Mouse (Mus musculus): ENCODE measurements at regions not wholly inside any gene's neighbourhood (a gene's known extent, or its start where the extent isn't known, plus 50 kb on each side); places are given as distances from the start of the nearest gene placed in this dataset.

GRCm38 (mm10) chr1:71760342-71760741 lies 107.3 kb upstream of the Fn1 start:
- TF ChIP-seq POLR2A (IDR thresholded peaks at IDR 0.05; ENCODE audit: borderline replicate concordance, extremely low read depth, low read depth, low read length) (no peak), CTCF (IDR thresholded peaks at IDR 0.05; ENCODE audit: insufficient read depth, low read length) (no peak)

Measured in lung, adult 2 months (tissue).